Mouse (Mus musculus) forebrain, embryonic 13.5 days (tissue): ENCODE measurements around the gene Hnrnpab. TPM values are rescaled to one million over a fixed set of nuclear protein-coding genes. Genes with fewer than 3 reads are reported as not detected.

Experiments
- ATAC-seq: fragments of 200-750 bp; cut with Nextera tagmentation; 2 replicates; pipeline ENCODE4 v1.8.0; 2017
- H3K27ac ChIP-seq: fragments of 300-500 bp; sonication (generic); 2 replicates; pipeline ENCODE4 v1.5.1; 2015; ENCODE audit warnings: inconsistent platforms, mild to moderate bottlenecking, moderate library complexity
- H3K27me3 ChIP-seq: fragments of 300-500 bp; sonication (generic); 2 replicates; pipeline ENCODE4 v1.6.1; 2015; ENCODE audit warnings: mild to moderate bottlenecking, inconsistent platforms
- H3K36me3 ChIP-seq: fragments of 300-500 bp; sonication (generic); 2 replicates; pipeline ENCODE4 v1.6.1; 2015; ENCODE audit warnings: mild to moderate bottlenecking, inconsistent platforms; ENCODE audit not compliant: poor library complexity, severe bottlenecking
- H3K4me1 ChIP-seq: fragments of 300-500 bp; sonication (generic); 2 replicates; pipeline ENCODE4 v1.6.1; 2015; ENCODE audit warnings: inconsistent platforms
- H3K4me2 ChIP-seq: fragments of 300-500 bp; sonication (generic); 2 replicates; pipeline ENCODE4 v1.6.1; 2015; ENCODE audit warnings: inconsistent platforms, mild to moderate bottlenecking, moderate library complexity
- H3K4me3 ChIP-seq: fragments of 300-500 bp; sonication (generic); 2 replicates; pipeline ENCODE4 v1.5.1; 2015; ENCODE audit warnings: mild to moderate bottlenecking, inconsistent platforms
- H3K9ac ChIP-seq: fragments of 300-500 bp; sonication (generic); 2 replicates; pipeline ENCODE4 v1.6.1; 2015; ENCODE audit warnings: mild to moderate bottlenecking, inconsistent platforms
- H3K9me3 ChIP-seq: fragments of 300-500 bp; sonication (generic); replicated peaks from 2 replicates; pipeline ENCODE4 v1.6.1; 2016; ENCODE audit warnings: inconsistent platforms
- WGBS: fragments of 180-500 bp; shearing (Covaris S2); methylation state at CpG from one replicate; pipeline ENCODE4 v1.1.7; 2015; 5-methylcytosine and 5-hydroxymethylcytosine counted together
- polyA plus RNA-seq: library from polyadenylated mRNA; unstranded; fragments of >200 nt; fragmentation: Nextera tagmentation; extraction: Ambion mirVana; gene quantifications from 2 replicates; pipeline ENCODE4 v1.2.1, GENCODE M21; 2015

Gene Hnrnpab
- polyA plus RNA-seq, 1 experiment from 2014 or later = 646 TPM

- H3K4me3 ChIP-seq = peak overlapping the region; percentile 63
- ATAC-seq = peak; percentile 28; the same call in 1 of the 2 replicates
- H3K27me3 ChIP-seq = no peaks in the 10 kb centered on the region
- peaks cover 29% of the 10 kb centered on the region for H3K4me1 ChIP-seq
- H3K4me2 ChIP-seq = peak overlapping the region; percentile 89
- peaks cover 34% of the 10 kb centered on the region for H3K36me3 ChIP-seq
- 8% methylated on average over 9 of the region's 9 CpGs for WGBS
- H3K9ac ChIP-seq = peak overlapping the region; percentile 83
- no peaks in the 10 kb centered on the region for H3K9me3 ChIP-seq
- peak overlapping the region; percentile 95 for H3K27ac ChIP-seq
These were observed 22.6 kb downstream of the Hnrnpab start for GRCm38 (mm10) chr11:51584057-51584430.

- no peaks in the 10 kb centered on the region for H3K9me3 ChIP-seq
- H3K4me1 ChIP-seq = peaks cover 29% of the 10 kb centered on the region
- H3K27me3 ChIP-seq = no peaks in the 10 kb centered on the region
- no peak for ATAC-seq
- H3K4me2 ChIP-seq = no peak overlapping the region
- no peak overlapping the region for H3K27ac ChIP-seq
- WGBS = 31% methylated on average over 8 of the region's 8 CpGs
- H3K36me3 ChIP-seq = peaks cover 21% of the 10 kb centered on the region
- H3K4me3 ChIP-seq = no peak overlapping the region
- no peak overlapping the region for H3K9ac ChIP-seq
These were observed 23.9 kb downstream of the Hnrnpab start for GRCm38 (mm10) chr11:51582713-51583112.

- H3K27me3 ChIP-seq = no peaks in the 10 kb centered on the region
- H3K4me1 ChIP-seq = peaks cover 9% of the 10 kb centered on the region
- H3K4me3 ChIP-seq = no peak overlapping the region
- no peak overlapping the region for H3K27ac ChIP-seq
- H3K4me2 ChIP-seq = no peak overlapping the region
- H3K36me3 ChIP-seq = no peaks in the 10 kb centered on the region
- no peak for ATAC-seq
- whole genome bisulfite sequencing = 61% methylated on average over 4 of the region's 4 CpGs
- H3K9ac ChIP-seq = no peak overlapping the region
- H3K9me3 ChIP-seq = no peaks in the 10 kb centered on the region
These were observed 27.6 kb downstream of the Hnrnpab start for GRCm38 (mm10) chr11:51579024-51579423.

GRCm38 (mm10) chr11:51577587-51577986, 29.1 kb downstream of the Hnrnpab start:
- ATAC-seq = no peak
- Histone ChIP-seq H3K4me1 (no peaks in the 10 kb centered on the region), H3K4me2 (no peak overlapping the region), H3K9ac (no peak overlapping the region), H3K27ac (no peak overlapping the region), H3K27me3 (no peaks in the 10 kb centered on the region), H3K4me3 (no peak overlapping the region), H3K9me3 (no peaks in the 10 kb centered on the region), H3K36me3 (no peaks in the 10 kb centered on the region)
- 88% methylated on average over 7 of the region's 7 CpGs for WGBS

- no peaks in the 10 kb centered on the region for H3K36me3 ChIP-seq
- H3K9ac ChIP-seq = no peak overlapping the region
- 0 out of 2 replicates have a peak overlapping the region, but pooled peaks have one; percentile 21 for H3K27ac ChIP-seq
- H3K27me3 ChIP-seq = no peaks in the 10 kb centered on the region
- no peak overlapping the region for H3K4me3 ChIP-seq
- H3K4me1 ChIP-seq = no peaks in the 10 kb centered on the region
- H3K4me2 ChIP-seq = no peak overlapping the region
- WGBS = 64% methylated on average over 4 of the region's 4 CpGs
- H3K9me3 ChIP-seq = no peaks in the 10 kb centered on the region
- ATAC-seq = no peak
These were observed 30.2 kb downstream of the Hnrnpab start for GRCm38 (mm10) chr11:51576454-51576853.

GRCm38 (mm10) chr11:51568801-51569200, 37.8 kb downstream of the Hnrnpab start:
- Histone ChIP-seq H3K27ac (no peak overlapping the region), H3K27me3 (no peaks in the 10 kb centered on the region), H3K9ac (no peak overlapping the region), H3K4me3 (no peak overlapping the region), H3K36me3 (no peaks in the 10 kb centered on the region), H3K4me1 (no peaks in the 10 kb centered on the region), H3K4me2 (no peak overlapping the region), H3K9me3 (no peaks in the 10 kb centered on the region)
- WGBS = 96% methylated on average over 4 of the region's 4 CpGs
- ATAC-seq = no peak

GRCm38 (mm10) chr11:51565951-51566350, 40.7 kb downstream of the Hnrnpab start:
- Histone ChIP-seq H3K4me1 (no peaks in the 10 kb centered on the region), H3K36me3 (no peaks in the 10 kb centered on the region), H3K27ac (no peak overlapping the region), H3K27me3 (no peaks in the 10 kb centered on the region), H3K9ac (no peak overlapping the region), H3K4me2 (no peak overlapping the region), H3K9me3 (no peaks in the 10 kb centered on the region), H3K4me3 (no peak overlapping the region)
- ATAC-seq = no peak
- WGBS = 90% methylated on average over 6 of the region's 6 CpGs

GRCm38 (mm10) chr11:51565062-51565461, 41.6 kb downstream of the Hnrnpab start:
- no peak overlapping the region for H3K4me2 ChIP-seq
- no peak overlapping the region for H3K27ac ChIP-seq
- no peaks in the 10 kb centered on the region for H3K36me3 ChIP-seq
- no peaks in the 10 kb centered on the region for H3K4me1 ChIP-seq
- no peak overlapping the region for H3K4me3 ChIP-seq
- no peaks in the 10 kb centered on the region for H3K9me3 ChIP-seq
- no peak overlapping the region for H3K9ac ChIP-seq
- H3K27me3 ChIP-seq = no peaks in the 10 kb centered on the region
- WGBS = 29% methylated on average over 3 of the region's 3 CpGs
- ATAC-seq = no peak

- H3K4me1 ChIP-seq = no peaks in the 10 kb centered on the region
- H3K27me3 ChIP-seq = no peaks in the 10 kb centered on the region
- H3K27ac ChIP-seq = no peak overlapping the region
- no peak overlapping the region for H3K9ac ChIP-seq
- 89% methylated on average over 1 of the region's 1 CpGs for WGBS
- H3K4me3 ChIP-seq = no peak overlapping the region
- H3K4me2 ChIP-seq = no peak overlapping the region
- no peaks in the 10 kb centered on the region for H3K9me3 ChIP-seq
- no peak for ATAC-seq
- no peaks in the 10 kb centered on the region for H3K36me3 ChIP-seq
These were observed 43.4 kb downstream of the Hnrnpab start for GRCm38 (mm10) chr11:51563276-51563675.

GRCm38 (mm10) chr11:51555066-51555465, 51.6 kb downstream of the Hnrnpab start:
- H3K4me2 ChIP-seq = no peak overlapping the region
- 75% methylated on average over 2 of the region's 2 CpGs for WGBS
- no peak for ATAC-seq

GRCm38 (mm10) chr11:51554590-51554989, 52.1 kb downstream of the Hnrnpab start:
- Histone ChIP-seq H3K4me2 (0 out of 2 replicates have a peak overlapping the region, but pooled peaks have one; percentile 25), H3K27ac (no peak overlapping the region), H3K36me3 (no peaks in the 10 kb centered on the region), H3K9me3 (no peaks in the 10 kb centered on the region), H3K9ac (no peak overlapping the region), H3K4me3 (no peak overlapping the region), H3K4me1 (peaks cover 9% of the 10 kb centered on the region), H3K27me3 (no peaks in the 10 kb centered on the region)
- ATAC-seq = no peak
- 78% methylated on average over 9 of the region's 10 CpGs for WGBS

More at GRCm38 (mm10) chr11:51555066-51555465, 51.6 kb downstream of the Hnrnpab start:
- Histone ChIP-seq H3K4me1 (peaks cover 9% of the 10 kb centered on the region), H3K27me3 (no peaks in the 10 kb centered on the region), H3K27ac (no peak overlapping the region), H3K9ac (no peak overlapping the region), H3K36me3 (no peaks in the 10 kb centered on the region), H3K9me3 (no peaks in the 10 kb centered on the region), H3K4me3 (no peak overlapping the region)

GRCm38 (mm10) chr11:51552091-51552490, 54.6 kb downstream of the Hnrnpab start:
- Histone ChIP-seq H3K4me2 (no peak overlapping the region), H3K9ac (no peak overlapping the region), H3K36me3 (no peaks in the 10 kb centered on the region), H3K4me1 (peaks cover 9% of the 10 kb centered on the region), H3K4me3 (no peak overlapping the region), H3K9me3 (no peaks in the 10 kb centered on the region), H3K27me3 (no peaks in the 10 kb centered on the region), H3K27ac (no peak overlapping the region)
- WGBS = 69% methylated on average over 3 of the region's 3 CpGs
- no peak for ATAC-seq

- no peak for ATAC-seq
- no peaks in the 10 kb centered on the region for H3K36me3 ChIP-seq
- H3K27me3 ChIP-seq = no peaks in the 10 kb centered on the region
- no peak overlapping the region for H3K27ac ChIP-seq
- H3K9me3 ChIP-seq = no peaks in the 10 kb centered on the region
- H3K4me3 ChIP-seq = no peak overlapping the region
- WGBS = 80% methylated on average over 5 of the region's 5 CpGs
- H3K4me2 ChIP-seq = no peak overlapping the region
- peaks cover 9% of the 10 kb centered on the region for H3K4me1 ChIP-seq
- H3K9ac ChIP-seq = no peak overlapping the region
These were observed 55.4 kb downstream of the Hnrnpab start for GRCm38 (mm10) chr11:51551253-51551652.
